Mouse (Mus musculus) right cerebral cortex, adult 2 months (tissue): Measurements from ENCODE around the gene Mdh2.

Experiments
- DNase-seq, 2 experiments: peaks; one replicate each; pipeline ENCODE4 v3.0.0; 2021 to 2022; ENCODE audit warnings: low spot score in 2 of 2

Gene Mdh2

GRCm38 (mm10) chr5:135776546-135776945, 1.7 kb upstream of the Mdh2 start:
- DNase-seq, result no peak

GRCm38 (mm10) chr5:135777796-135778470, 347 bp upstream of the Mdh2 start, which contains the start of gene Styxl1:
TSS of gene Styxl1 (minus strand) at chr5:135778385.
- DNase-seq, result peak; percentile 34 to 50

DNA sequence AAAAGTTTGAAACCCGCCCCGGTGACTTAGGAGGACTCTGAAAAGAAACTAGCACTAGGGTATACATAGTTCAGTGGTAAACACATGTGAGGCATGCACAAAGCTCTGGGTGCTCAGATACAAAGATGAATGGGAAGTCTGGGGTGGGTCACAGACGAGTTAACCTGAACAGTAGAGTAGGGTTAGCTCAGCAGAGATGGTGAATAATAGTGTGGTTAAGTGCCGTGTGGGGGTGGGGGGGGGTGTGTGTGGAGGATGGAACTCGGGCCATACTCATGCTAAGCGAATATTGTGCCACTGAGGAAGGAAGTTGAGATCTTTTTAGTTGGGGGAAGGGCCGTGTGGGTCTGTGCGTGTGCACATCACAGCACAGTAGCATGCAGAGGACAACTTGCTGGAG, 2.1 kb downstream of the Mdh2 start:
- no peak for DNase-seq

- no peak for DNase-seq
Measured at GRCm38 (mm10) chr5:135782901-135783300, 4.6 kb downstream of the Mdh2 start.

DNA sequence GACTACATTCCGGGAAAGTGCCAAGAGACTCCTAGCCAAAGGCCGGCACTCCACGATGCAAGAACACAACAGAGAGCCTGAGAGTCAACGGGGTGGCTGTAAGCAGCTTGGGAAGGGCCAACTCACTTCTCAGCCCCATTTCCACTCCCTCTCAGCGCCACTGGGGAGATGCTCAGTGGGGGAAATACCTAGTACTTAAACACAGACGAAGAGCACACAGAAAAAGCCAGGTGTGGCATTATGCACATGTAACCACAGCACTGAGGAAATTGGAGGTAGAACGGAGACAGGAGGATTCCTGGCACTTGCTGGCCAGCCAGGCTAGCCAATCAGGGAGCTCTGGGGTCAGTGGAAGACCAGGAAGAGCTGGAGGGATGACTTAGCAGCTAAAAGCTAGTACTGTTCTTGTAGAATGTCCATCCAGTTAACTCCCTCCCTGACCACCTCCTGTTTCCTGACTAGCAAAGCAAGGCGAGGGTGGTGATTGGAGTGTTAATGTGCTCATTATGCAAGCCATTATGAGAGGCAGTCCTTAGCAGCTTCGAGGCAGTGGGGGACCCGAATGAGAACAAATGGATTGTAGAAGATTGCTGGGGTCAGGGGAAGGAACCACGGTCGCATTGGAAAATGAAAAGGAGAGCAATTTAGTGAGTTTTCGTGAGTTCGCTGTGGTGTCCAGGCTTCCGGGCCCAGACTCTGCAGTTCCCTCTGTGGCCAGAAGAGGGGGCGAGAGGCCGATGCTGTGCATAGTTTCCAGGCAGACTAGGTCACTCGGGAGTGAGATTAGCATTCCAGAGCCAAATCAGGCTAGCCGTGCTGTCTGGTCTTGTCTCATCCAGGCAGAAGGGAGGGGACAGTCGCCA, 15.9 kb downstream of the Mdh2 start:
- peak; percentile 94 to 95 for DNase-seq

DNA sequence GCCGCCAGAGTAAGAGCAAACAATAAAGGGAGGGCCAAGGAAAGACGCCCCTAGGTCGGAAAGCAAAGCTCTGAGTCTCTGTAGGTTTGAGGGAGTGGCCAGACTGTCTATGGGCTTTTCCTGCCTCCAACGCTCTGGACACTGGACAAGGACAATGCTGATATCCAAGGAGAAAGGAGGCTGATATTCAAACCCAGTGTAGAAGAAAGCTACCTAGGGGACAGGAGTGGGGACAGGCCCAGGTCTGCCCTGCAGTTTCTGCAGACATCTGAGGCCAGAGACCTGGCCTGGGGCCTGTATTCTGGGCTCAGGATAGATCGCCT, 16.5 kb downstream of the Mdh2 start:
- no peak for DNase-seq

- DNase-seq, result no peak
Measured at GRCm38 (mm10) chr5:135799746-135800145, 21.5 kb downstream of the Mdh2 start.

- DNase-seq, result no peak
Measured at GRCm38 (mm10) chr5:135800927-135801326, 22.6 kb downstream of the Mdh2 start.

- peak in 1 of 2 experiments; percentile 30 for DNase-seq
Measured at GRCm38 (mm10) chr5:135802641-135803040, 24.4 kb downstream of the Mdh2 start.

GRCm38 (mm10) chr5:135803135-135803534, 24.9 kb downstream of the Mdh2 start:
- no peak for DNase-seq

- DNase-seq, result no peak
Measured at GRCm38 (mm10) chr5:135803676-135804075, 25.4 kb downstream of the Mdh2 start.

- no peak for DNase-seq
Measured at GRCm38 (mm10) chr5:135804735-135805134, 26.5 kb downstream of the Mdh2 start.

DNA sequence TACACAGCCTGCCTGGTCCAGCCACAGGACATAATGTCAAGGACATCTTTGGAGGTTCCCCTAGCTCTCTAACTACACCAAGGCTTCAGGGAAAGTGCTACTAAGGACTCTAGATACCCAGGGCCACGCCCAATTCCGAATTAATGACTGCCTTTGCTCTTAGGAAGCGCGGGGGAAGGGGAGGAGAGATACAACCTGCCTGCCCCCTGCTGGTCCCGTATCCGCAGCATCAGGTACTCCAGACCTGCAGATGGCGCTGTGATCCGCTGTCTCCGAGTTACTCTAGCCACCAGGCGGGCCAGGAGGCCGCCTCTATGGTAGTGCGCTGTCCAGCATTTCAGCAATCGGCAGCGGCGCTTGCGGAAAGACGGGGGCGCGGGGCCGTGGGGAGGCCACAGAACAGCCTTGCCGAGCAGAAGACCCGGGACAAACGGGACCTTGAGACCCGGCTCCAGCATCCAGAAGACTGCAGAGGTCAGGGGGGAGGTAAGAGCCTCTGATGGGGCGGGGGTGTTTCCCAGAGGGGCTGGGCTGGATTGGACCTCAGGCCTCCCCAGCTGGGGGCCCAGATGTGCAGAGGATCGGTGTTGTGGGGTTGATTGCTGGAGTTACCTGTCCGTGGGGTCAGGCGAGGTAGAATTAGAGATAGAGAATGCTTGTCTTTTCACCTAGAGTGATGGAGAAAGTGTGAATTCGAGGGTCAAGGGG, 28.4 kb downstream of the Mdh2 start, which contains the start of gene Srrm3:
TSS of gene Srrm3 (plus strand) at position 336 of the 708 bp plus-strand sequence.
- DNase-seq, result peak; percentile 93 to 96

GRCm38 (mm10) chr5:135807263-135807637, 29.0 kb downstream of the Mdh2 start:
- DNase-seq, result peak; percentile 46 to 49

DNA sequence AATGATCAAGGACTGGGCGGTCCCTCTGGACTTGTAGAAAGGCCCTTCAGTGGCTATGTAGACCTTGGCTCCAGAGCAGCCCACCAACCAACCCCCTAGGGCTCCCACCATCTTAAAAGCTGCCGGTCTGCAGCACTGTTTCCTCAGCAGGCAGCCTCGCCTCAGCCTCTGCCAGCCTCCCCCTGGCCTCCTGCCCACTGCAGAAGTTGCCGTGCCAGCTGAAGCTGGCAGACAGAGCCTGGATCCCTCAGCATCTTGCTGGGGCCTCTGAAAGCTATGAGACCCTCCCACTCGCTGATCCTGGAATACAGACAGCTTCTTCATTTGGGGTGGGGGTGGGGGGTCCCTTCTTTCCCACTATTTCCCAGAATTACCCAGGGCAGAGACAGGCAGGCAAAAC, 34.7 kb downstream of the Mdh2 start:
- DNase-seq, result peak in 1 of 2 experiments; percentile 64

DNA sequence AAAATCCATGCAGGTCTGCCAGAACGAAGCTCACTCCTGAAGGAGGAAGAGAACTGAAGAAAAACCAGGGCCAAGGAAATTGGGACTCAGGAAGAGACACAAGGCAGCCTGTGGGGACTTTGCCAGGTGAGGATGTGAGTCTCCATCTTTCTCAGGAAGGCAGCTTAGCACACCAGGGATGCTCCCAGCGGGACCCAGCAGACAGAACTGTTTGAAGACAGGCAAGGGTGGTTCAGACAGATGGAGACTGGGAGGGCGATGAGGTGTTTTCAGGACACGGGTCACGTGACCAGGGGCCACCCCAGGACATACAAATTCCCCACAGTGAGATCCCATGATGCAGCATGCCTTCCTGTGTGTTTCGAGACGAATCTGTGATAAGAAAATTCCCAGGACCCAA, 40.2 kb downstream of the Mdh2 start:
- DNase-seq, result no peak

- peak in 1 of 2 experiments; percentile 32 for DNase-seq
Measured at GRCm38 (mm10) chr5:135822316-135822944, 44.1 kb downstream of the Mdh2 start.

- no peak for DNase-seq
Measured at GRCm38 (mm10) chr5:135824517-135824916, 46.2 kb downstream of the Mdh2 start.

DNA sequence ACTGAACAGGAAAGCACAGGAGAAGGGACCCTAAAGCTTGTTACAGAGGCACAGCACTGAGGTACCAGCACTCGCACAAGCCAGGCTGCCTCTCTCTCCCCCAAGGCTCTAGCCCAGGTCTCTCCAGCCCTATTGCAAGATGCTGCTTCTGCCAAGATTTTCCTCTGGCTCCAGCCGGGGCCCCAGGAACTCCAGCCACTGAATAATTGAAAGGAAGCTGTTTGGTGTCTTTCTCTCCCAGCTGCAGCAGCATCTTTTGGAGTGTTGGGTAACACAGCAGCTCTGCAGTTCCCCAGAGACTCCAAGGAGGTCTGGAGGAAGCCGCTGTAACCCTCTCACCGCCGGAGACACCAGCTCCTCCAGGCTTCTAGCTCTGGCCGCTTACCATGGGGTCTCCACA, 47.9 kb downstream of the Mdh2 start:
- no peak for DNase-seq

- DNase-seq, result no peak
Measured at GRCm38 (mm10) chr5:135829381-135829780, 51.1 kb downstream of the Mdh2 start.

GRCm38 (mm10) chr5:135832729-135833128, 54.4 kb downstream of the Mdh2 start:
- peak; percentile 66 to 73 for DNase-seq
